In the genomic region with DNA sequence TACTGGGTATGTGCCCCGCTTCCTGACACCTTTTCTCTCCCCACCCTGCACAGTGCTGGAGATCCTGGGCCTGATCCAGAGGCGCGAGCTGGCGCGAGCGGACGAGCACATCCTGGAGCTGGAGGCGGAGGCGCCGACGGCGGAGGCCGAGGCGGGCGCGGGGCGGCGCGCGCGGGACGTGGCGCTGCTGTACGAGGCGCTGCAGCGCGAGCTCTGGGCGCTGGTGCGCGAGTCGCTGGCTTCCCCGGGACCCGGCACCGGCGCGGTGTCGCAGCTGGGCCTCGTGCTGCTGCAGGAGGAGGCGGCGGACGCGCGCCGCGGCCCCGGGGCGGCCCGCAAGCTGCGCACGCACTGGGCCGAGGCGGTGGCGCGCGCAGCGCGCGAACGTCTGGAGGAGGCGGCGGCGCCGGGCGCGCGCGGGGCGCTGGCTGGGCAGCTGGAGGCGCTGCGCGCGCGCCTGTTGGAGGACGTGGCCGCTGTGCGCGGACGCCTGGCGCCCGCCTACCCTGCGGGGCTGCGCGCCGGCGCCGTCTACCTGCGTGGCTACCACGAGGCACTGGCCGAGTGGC, we compare ENCODE assay signal across 8 mouse cellular contexts. TPM values are rescaled to one million over a fixed set of nuclear protein-coding genes. Genes with fewer than 3 reads are reported as not detected.
DNase-seq lines count a peak whose midpoint lies in the region; ATAC-seq and TF ChIP-seq lines count a peak whose summit lies in the region.

No protein-coding gene starts in this region.

- H3K36me3 ChIP-seq in E14TG2a.4 (ENCODE audit: insufficient read depth, low read length), result no peaks in the 10 kb centered on the region
- H3K36me3 ChIP-seq in lung, embryonic 15.5 days, result no peaks in the 10 kb centered on the region

- peak; percentile 83 for ATAC-seq in lung, embryonic 15.5 days (ENCODE audit: borderline replicate concordance, extremely low read depth, low FRiP score, low TSS enrichment)

- peak overlapping the region; percentile 77 for H3K27ac ChIP-seq in lung, embryonic 15.5 days

- peak overlapping the region; percentile 96 for H3K4me2 ChIP-seq in lung, embryonic 15.5 days

- peak overlapping the region; percentile 61 for H3K9ac ChIP-seq in lung, embryonic 15.5 days

- 2% methylated on average over 71 of the region's 89 CpGs for WGBS in lung, embryonic 15.5 days

- peak; percentile 59 for DNase-seq in cerebellum, adult 8-10 months
- peak; percentile 58 to 76 for DNase-seq in frontal cortex, adult 2 months (ENCODE audit: extremely low spot score in 1 of 2, low spot score in 1 of 2)
- DNase-seq in heart, postnatal 4 days, result peak; percentile 83
- DNase-seq in layer of hippocampus, postnatal 14 days (ENCODE audit: low spot score in 2 of 2), result peak; percentile 65 to 72
- peak; percentile 47 for DNase-seq in ovary, postnatal 10 days (ENCODE audit: low spot score)
- peak; percentile 41 to 53 for DNase-seq in thymus, postnatal 10 days (ENCODE audit: low spot score in 2 of 2)

- TF ChIP-seq CTCF in E14TG2a.4 (conservative IDR thresholded peaks at IDR 0.05; ENCODE audit: low read length), result no peak

- H3K4me1 ChIP-seq in E14TG2a.4 (replicated peaks; ENCODE audit: low read depth, low read length), result peaks cover 51% of the 10 kb centered on the region
- H3K4me1 ChIP-seq in lung, embryonic 15.5 days, result peaks cover 21% of the 10 kb centered on the region

- H3K4me3 ChIP-seq in E14TG2a.4 (replicated peaks; ENCODE audit: low read length), result peak overlapping the region; percentile 79
- peak overlapping the region; percentile 59 for H3K4me3 ChIP-seq in lung, embryonic 15.5 days

- peaks cover 77% of the 10 kb centered on the region for H3K27me3 ChIP-seq in E14TG2a.4 (ENCODE audit: insufficient read depth, low read length)
- H3K27me3 ChIP-seq in lung, embryonic 15.5 days, result peaks cover 70% of the 10 kb centered on the region

- H3K9me3 ChIP-seq in E14TG2a.4 (ENCODE audit: low read length), result peaks cover 4% of the 10 kb centered on the region; the same call in 1 of the 2 replicates
- H3K9me3 ChIP-seq in lung, embryonic 15.5 days, result no peaks in the 10 kb centered on the region

RNA-seq across cellular contexts. Expression of a gene that starts 10.8 kb away (rescaled TPM):
- 0.32 and 0.40 TPM in 2 replicates for polyA plus RNA-seq in frontal cortex, adult 2 months (2012; rRNA removed)
- total RNA-seq in heart, postnatal 4 days (2021), result 1 to 10 TPM in 1 of 2 experiments, under 1 TPM in 1; 0.93 to 1.1 TPM
- 1 to 10 TPM in 1 of 2 experiments, under 1 TPM in 1; 0.91 to 1.0 TPM for total RNA-seq in layer of hippocampus, postnatal 14 days (2021)
- 1.4 and 1.7 TPM in 2 replicates for polyA plus RNA-seq in lung, embryonic 15.5 days (2015; fragmentation: Nextera tagmentation; extraction: Ambion mirVana)

RNA-seq across cellular contexts. Expression of a gene that starts 15.3 kb away (rescaled TPM):
- polyA plus RNA-seq in frontal cortex, adult 2 months (2012; rRNA removed), result 47.5 and 49.9 TPM in 2 replicates
- total RNA-seq in heart, postnatal 4 days (2021), result 10 to 100 TPM; 28.8 to 30.3 TPM
- 100 to 1,000 TPM; 114 to 119 TPM for total RNA-seq in layer of hippocampus, postnatal 14 days (2021)
- polyA plus RNA-seq in lung, embryonic 15.5 days (2015; fragmentation: Nextera tagmentation; extraction: Ambion mirVana), result 7.9 TPM in 2 replicates

RNA-seq across cellular contexts. Expression of a gene that starts 34.2 kb away (rescaled TPM):
- 7.9 and 8.1 TPM in 2 replicates for polyA plus RNA-seq in frontal cortex, adult 2 months (2012; rRNA removed)
- total RNA-seq in heart, postnatal 4 days (2021), result 1 to 10 TPM; 2.0 to 2.5 TPM
- 1 to 10 TPM; 6.4 to 7.0 TPM for total RNA-seq in layer of hippocampus, postnatal 14 days (2021)
- polyA plus RNA-seq in lung, embryonic 15.5 days (2015; fragmentation: Nextera tagmentation; extraction: Ambion mirVana), result 2.0 TPM in 2 replicates

RNA-seq across cellular contexts. Expression of a gene that starts 34.2 kb away (rescaled TPM):
- 23.7 and 30.1 TPM in 2 replicates for polyA plus RNA-seq in frontal cortex, adult 2 months (2012; rRNA removed)
- 10 to 100 TPM; 45.8 to 46.8 TPM for total RNA-seq in heart, postnatal 4 days (2021)
- 10 to 100 TPM; 23.0 to 24.2 TPM for total RNA-seq in layer of hippocampus, postnatal 14 days (2021)
- 97.8 and 103 TPM in 2 replicates for polyA plus RNA-seq in lung, embryonic 15.5 days (2015; fragmentation: Nextera tagmentation; extraction: Ambion mirVana)

RNA-seq across cellular contexts. Expression of a gene that starts 43.7 kb away (rescaled TPM):
- 1.0 and 1.4 TPM in 2 replicates for polyA plus RNA-seq in frontal cortex, adult 2 months (2012; rRNA removed)
- total RNA-seq in heart, postnatal 4 days (2021), result not detected
- total RNA-seq in layer of hippocampus, postnatal 14 days (2021), result under 1 TPM; 0.48 to 0.69 TPM
- 0.20 TPM in 1 of 2 replicates, not detected in the other for polyA plus RNA-seq in lung, embryonic 15.5 days (2015; fragmentation: Nextera tagmentation; extraction: Ambion mirVana)

Comparison
In these comparisons a context has a peak if more than half of its experiments do, and no peak if none do; other contexts are left out.
1. Peak in every context shown above with its lines: DNase-seq, ATAC-seq, H3K4me3 ChIP-seq and H3K27ac ChIP-seq.